Mouse (Mus musculus): Measurements from ENCODE around the gene Stk32c. TPM values are rescaled to one million over a fixed set of nuclear protein-coding genes. Genes with fewer than 3 reads are reported as not detected.

Gene Stk32c
- total and polyA plus RNA-seq, 2 experiments from 2014 or later: 0.42 TPM; not detected in 1

DNA sequence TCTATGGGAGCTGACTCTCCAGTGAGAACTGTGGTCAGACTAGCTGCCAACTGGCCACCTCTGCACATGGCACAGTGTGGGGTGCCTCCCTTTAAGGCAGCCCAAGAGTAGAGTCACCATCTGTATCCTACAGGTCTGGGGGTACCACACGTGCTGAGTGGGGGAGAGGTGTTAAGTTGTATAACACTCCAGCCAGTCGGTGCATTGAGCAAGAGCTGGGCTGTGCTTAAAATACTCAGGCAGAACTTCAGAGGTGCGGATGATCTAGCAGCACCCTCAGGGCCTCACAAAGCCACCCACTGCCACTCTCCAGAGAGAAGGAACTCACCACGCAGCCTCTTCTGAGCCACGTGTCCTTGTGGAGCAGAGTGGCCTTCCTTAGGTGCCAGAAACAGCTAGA lies 48.7 kb downstream of the Stk32c start:
- H3K9ac ChIP-seq (replicated peaks; ENCODE audit: low read depth, low read length): no peak overlapping the region
- DNase-seq (ENCODE audit: low spot score) (no peak), ATAC-seq (ENCODE audit: insufficient read depth, low read depth) (no peak)
- H3K4me3 ChIP-seq (ENCODE audit: low read depth, low read length): no peak overlapping the region
- TF ChIP-seq EP300 (IDR thresholded peaks at IDR 0.05; ENCODE audit: low read depth): no peak
- H3K9me3 ChIP-seq (replicated peaks; ENCODE audit: control insufficient read depth, low read length): peaks cover 15% of the 10 kb centered on the region
- WGBS: 55% methylated on average over 5 of the region's 5 CpGs
- H3K4me1 ChIP-seq (ENCODE audit: control insufficient read depth, insufficient read depth): no peaks in the 10 kb centered on the region
- no peak overlapping the region for H3K4me2 ChIP-seq (ENCODE audit: low read depth, low read length)
- H3K36me3 ChIP-seq (replicated peaks; ENCODE audit: control insufficient read depth, insufficient read depth, low read length): no peaks in the 10 kb centered on the region
- no peaks in the 10 kb centered on the region for H3K27me3 ChIP-seq (ENCODE audit: control insufficient read depth, insufficient read depth, low read length)
- H3K27ac ChIP-seq (ENCODE audit: low read depth): no peak overlapping the region

- Histone ChIP-seq H3K36me3 (replicated peaks; ENCODE audit: control insufficient read depth, insufficient read depth, low read length) (no peaks in the 10 kb centered on the region), H3K4me2 (ENCODE audit: low read depth, low read length) (no peak overlapping the region), H3K27ac (ENCODE audit: low read depth) (no peak overlapping the region), H3K9me3 (replicated peaks; ENCODE audit: control insufficient read depth, low read length) (0 out of 2 replicates have a peak, but pooled peaks cover 4% of the 10 kb centered on the region), H3K9ac (replicated peaks; ENCODE audit: low read depth, low read length) (no peak overlapping the region), H3K4me3 (ENCODE audit: low read depth, low read length) (no peak overlapping the region), H3K4me1 (ENCODE audit: control insufficient read depth, insufficient read depth) (0 out of 2 replicates have a peak, but pooled peaks cover 6% of the 10 kb centered on the region), H3K27me3 (ENCODE audit: control insufficient read depth, insufficient read depth, low read length) (0 out of 2 replicates have a peak, but pooled peaks cover 5% of the 10 kb centered on the region)
- 67% methylated on average over 5 of the region's 5 CpGs for WGBS
- no peak for TF ChIP-seq CTCF (IDR thresholded peaks at IDR 0.05; ENCODE audit: low read depth)
- DNase-seq (ENCODE audit: low spot score): no peak
- ATAC-seq (ENCODE audit: insufficient read depth, low read depth): no peak
Observed at GRCm38 (mm10) chr7:139158956-139159355, 54.2 kb downstream of the Stk32c start.

DNA sequence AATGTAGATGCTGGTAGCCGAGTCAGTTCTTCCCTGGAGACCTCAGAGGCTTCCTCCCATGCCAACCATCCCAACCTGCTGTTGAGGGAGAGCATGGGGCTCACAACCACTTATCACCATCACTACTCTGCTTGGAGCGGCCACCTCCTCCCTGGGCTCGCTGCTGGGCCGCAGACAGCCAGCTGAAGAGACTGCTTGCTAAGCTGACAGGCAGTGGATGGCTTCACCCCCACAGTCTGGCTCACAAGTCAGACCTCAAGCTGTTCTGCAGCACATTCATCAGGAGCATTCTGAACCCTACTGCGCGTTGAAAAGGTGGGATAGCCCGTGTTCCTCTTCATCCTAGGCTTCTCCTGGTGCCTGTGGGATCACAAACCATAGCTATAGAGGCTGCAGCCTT lies 54.6 kb downstream of the Stk32c start:
- ATAC-seq (ENCODE audit: insufficient read depth, low read depth) (no peak), DNase-seq (ENCODE audit: low spot score) (no peak)
- Histone ChIP-seq H3K4me1 (ENCODE audit: control insufficient read depth, insufficient read depth) (0 out of 2 replicates have a peak, but pooled peaks cover 6% of the 10 kb centered on the region), H3K27me3 (ENCODE audit: control insufficient read depth, insufficient read depth, low read length) (0 out of 2 replicates have a peak, but pooled peaks cover 8% of the 10 kb centered on the region), H3K36me3 (replicated peaks; ENCODE audit: control insufficient read depth, insufficient read depth, low read length) (no peaks in the 10 kb centered on the region), H3K9me3 (replicated peaks; ENCODE audit: control insufficient read depth, low read length) (0 out of 2 replicates have a peak, but pooled peaks cover 4% of the 10 kb centered on the region), H3K9ac (replicated peaks; ENCODE audit: low read depth, low read length) (no peak overlapping the region), H3K4me2 (ENCODE audit: low read depth, low read length) (no peak overlapping the region), H3K27ac (ENCODE audit: low read depth) (no peak overlapping the region), H3K4me3 (ENCODE audit: low read depth, low read length) (no peak overlapping the region)
- 55% methylated on average over 7 of the region's 7 CpGs for WGBS
- no peak for TF ChIP-seq CTCF (IDR thresholded peaks at IDR 0.05; ENCODE audit: low read depth)
- TF ChIP-seq EP300 (IDR thresholded peaks at IDR 0.05; ENCODE audit: low read depth): no peak

- no peak for ATAC-seq (ENCODE audit: insufficient read depth, low read depth)
- Histone ChIP-seq H3K36me3 (replicated peaks; ENCODE audit: control insufficient read depth, insufficient read depth, low read length) (no peaks in the 10 kb centered on the region), H3K9ac (replicated peaks; ENCODE audit: low read depth, low read length) (no peak overlapping the region), H3K4me3 (ENCODE audit: low read depth, low read length) (no peak overlapping the region), H3K27me3 (ENCODE audit: control insufficient read depth, insufficient read depth, low read length) (0 out of 2 replicates have a peak, but pooled peaks cover 8% of the 10 kb centered on the region), H3K4me2 (ENCODE audit: low read depth, low read length) (no peak overlapping the region), H3K9me3 (replicated peaks; ENCODE audit: control insufficient read depth, low read length) (no peaks in the 10 kb centered on the region), H3K4me1 (ENCODE audit: control insufficient read depth, insufficient read depth) (0 out of 2 replicates have a peak, but pooled peaks cover 6% of the 10 kb centered on the region), H3K27ac (ENCODE audit: low read depth) (no peak overlapping the region)
- DNase-seq (ENCODE audit: low spot score): no peak
- TF ChIP-seq EP300 (IDR thresholded peaks at IDR 0.05; ENCODE audit: low read depth) (no peak), CTCF (IDR thresholded peaks at IDR 0.05; ENCODE audit: low read depth) (no peak)
- WGBS: 29% methylated on average over 2 of the region's 2 CpGs
Observed at GRCm38 (mm10) chr7:139157541-139157940, 55.6 kb downstream of the Stk32c start.

DNA sequence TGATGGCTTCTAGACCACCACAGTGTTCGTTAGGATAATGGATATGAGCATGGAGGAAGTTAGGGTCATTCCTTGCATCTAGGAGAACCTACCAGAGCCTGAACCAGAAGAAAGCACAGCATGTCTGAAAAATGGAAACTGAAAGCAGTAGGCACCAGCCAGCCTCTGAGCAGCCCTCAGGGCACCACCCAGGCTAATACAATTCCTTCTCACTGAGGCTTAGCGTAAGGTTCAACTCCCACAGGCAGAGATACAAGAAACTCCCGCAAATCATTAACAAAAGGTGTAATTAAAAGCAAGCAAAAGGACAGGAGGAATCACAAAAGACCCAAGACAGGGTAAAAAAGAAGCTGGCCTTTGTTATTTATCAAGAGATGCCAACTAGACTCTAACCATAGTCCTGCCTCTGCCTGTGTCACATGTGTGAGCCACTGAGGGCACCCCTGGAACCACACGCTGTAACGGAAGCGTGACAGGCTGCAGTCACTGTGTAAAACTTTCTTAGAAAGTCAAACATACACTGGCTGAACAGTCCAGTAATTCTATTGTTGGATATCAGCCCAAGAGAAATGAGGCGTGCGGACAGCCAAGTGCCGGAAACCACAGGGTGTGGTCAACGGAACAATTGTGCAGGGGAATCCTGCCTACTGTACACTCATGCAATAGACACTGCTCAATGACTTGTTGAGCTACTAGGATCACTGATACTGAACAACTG lies 56.6 kb downstream of the Stk32c start:
- TF ChIP-seq EP300 (IDR thresholded peaks at IDR 0.05; ENCODE audit: low read depth) (no peak), CTCF (IDR thresholded peaks at IDR 0.05; ENCODE audit: low read depth) (no peak)
- ATAC-seq (ENCODE audit: insufficient read depth, low read depth) (peak; percentile 69), DNase-seq (ENCODE audit: low spot score) (peak; percentile 19)
- no peak overlapping the region for H3K4me3 ChIP-seq (ENCODE audit: low read depth, low read length)
- H3K4me1 ChIP-seq (ENCODE audit: control insufficient read depth, insufficient read depth): 0 out of 2 replicates have a peak, but pooled peaks cover 6% of the 10 kb centered on the region
- no peak overlapping the region for H3K4me2 ChIP-seq (ENCODE audit: low read depth, low read length)
- H3K9ac ChIP-seq (replicated peaks; ENCODE audit: low read depth, low read length): no peak overlapping the region
- WGBS: 61% methylated on average over 10 of the region's 10 CpGs
- H3K9me3 ChIP-seq (replicated peaks; ENCODE audit: control insufficient read depth, low read length): no peaks in the 10 kb centered on the region
- H3K27me3 ChIP-seq (ENCODE audit: control insufficient read depth, insufficient read depth, low read length): peaks cover 13% of the 10 kb centered on the region; the same call in 1 of the 2 replicates
- no peaks in the 10 kb centered on the region for H3K36me3 ChIP-seq (replicated peaks; ENCODE audit: control insufficient read depth, insufficient read depth, low read length)
- H3K27ac ChIP-seq (ENCODE audit: low read depth): no peak overlapping the region
